Mouse (Mus musculus) midbrain, postnatal 0 days (tissue): Measurements from ENCODE around the gene Fbxl8. TPM values are rescaled to one million over a fixed set of nuclear protein-coding genes. Genes with fewer than 3 reads are reported as not detected.
"Not testable (repeated sequence)": the region's sequence is repeated elsewhere in the genome, so short reads cannot be mapped to it uniquely, and the experiment has no call there.

Source experiments
- ATAC-seq: fragments of 200-750 bp; cut with Nextera tagmentation; 2 replicates; pipeline ENCODE4 v1.8.0; 2017; ENCODE audit warnings: moderate number of reproducible peaks, mild to moderate bottlenecking, moderate TSS enrichment, moderate library complexity; ENCODE audit not compliant: low FRiP score
- DNase-seq: peaks from one replicate; pipeline ENCODE4 v3.0.0-alpha.2; 2015; ENCODE audit warnings: low spot score
- H3K27ac ChIP-seq: fragments of 300-500 bp; sonication (generic); 2 replicates; pipeline ENCODE4 v1.5.1; 2014; ENCODE audit warnings: low read depth, mild to moderate bottlenecking, low read length, mixed read lengths
- H3K27me3 ChIP-seq: fragments of 300-500 bp; sonication (generic); 2 replicates; pipeline ENCODE4 v1.6.1; 2014; ENCODE audit warnings: low read length, control low read depth, mixed read lengths; ENCODE audit not compliant: insufficient read depth
- H3K36me3 ChIP-seq: fragments of 300-500 bp; sonication (generic); 2 replicates; pipeline ENCODE4 v1.6.1; 2014; ENCODE audit warnings: low read length, control low read depth, mixed read lengths; ENCODE audit not compliant: insufficient read depth
- H3K4me1 ChIP-seq: fragments of 300-500 bp; sonication (generic); 2 replicates; pipeline ENCODE4 v1.6.1; 2014; ENCODE audit warnings: mild to moderate bottlenecking, control low read depth, antibody characterized with exemption, low read length, mixed read lengths; ENCODE audit not compliant: insufficient read depth
- H3K4me2 ChIP-seq: fragments of 300-500 bp; sonication (generic); 2 replicates; pipeline ENCODE4 v1.6.1; 2014; ENCODE audit warnings: low read depth, mild to moderate bottlenecking, low read length, mixed read lengths; ENCODE audit not compliant: poor library complexity, severe bottlenecking
- H3K4me3 ChIP-seq: fragments of 300-500 bp; sonication (generic); 2 replicates; pipeline ENCODE4 v1.5.1; 2014; ENCODE audit warnings: low read depth, mild to moderate bottlenecking, low read length, moderate library complexity
- H3K9ac ChIP-seq: fragments of 300-500 bp; sonication (generic); replicated peaks from 2 replicates; pipeline ENCODE4 v1.6.1; 2014; ENCODE audit warnings: mild to moderate bottlenecking, low read length, moderate library complexity, mixed read lengths; ENCODE audit not compliant: poor library complexity, severe bottlenecking
- H3K9me3 ChIP-seq: fragments of 300-500 bp; sonication (generic); 2 replicates; pipeline ENCODE4 v1.6.1; 2016; ENCODE audit warnings: low read length, control low read depth
- CTCF ChIP-seq: IDR thresholded peaks from 2 replicates; pipeline ENCODE4 v1.5.1; 2016; ENCODE audit warnings: antibody characterized with exemption, mild to moderate bottlenecking
- WGBS: fragments of 180-500 bp; shearing (Covaris S2); extraction: QIAGEN DNeasy Blood & Tissue Kit; methylation state at CpG from one replicate; pipeline ENCODE4 v1.1.7; 2014; 5-methylcytosine and 5-hydroxymethylcytosine counted together
- polyA plus RNA-seq: library from polyadenylated mRNA; unstranded; fragments of >200 nt; fragmentation: Nextera tagmentation; extraction: Ambion mirVana; gene quantifications from 2 replicates; pipeline ENCODE4 v1.2.1, GENCODE M21; 2015
- total RNA-seq: library from RNA; depleted of rRNA; stranded (reverse); fragments of >200 nt; gene quantifications from 2 replicates; pipeline ENCODE4 v1.2.3, GENCODE M21; 2014

Fbxl8 gene
- total and polyA plus RNA-seq, 2 experiments from 2014 or later = 0.77 to 0.83 TPM

DNA sequence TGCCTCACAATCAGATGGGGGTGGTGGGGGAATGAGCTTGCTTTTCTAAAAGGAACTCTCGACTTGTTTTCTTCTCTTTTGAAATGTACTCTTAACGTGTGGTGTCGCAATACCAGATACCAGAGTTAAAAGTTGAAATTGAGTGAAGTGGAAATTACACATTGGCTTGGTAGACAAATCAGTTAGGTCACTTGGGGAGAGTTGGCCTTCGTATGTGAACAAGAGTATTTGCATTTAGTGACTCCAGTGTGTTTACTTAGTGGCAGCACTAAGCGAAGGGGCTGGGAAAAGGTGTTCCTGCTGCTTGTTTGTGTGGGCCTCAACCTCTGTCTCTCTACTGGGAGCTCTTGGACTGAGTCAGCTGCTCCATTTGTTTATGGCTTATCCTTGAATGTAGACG lies 38.5 kb upstream of the Fbxl8 start:
- no peak for ATAC-seq
- H3K4me1 ChIP-seq = peaks cover 9% of the 10 kb centered on the region
- H3K4me2 ChIP-seq = peak overlapping the region; percentile 68
- no peaks in the 10 kb centered on the region for H3K27me3 ChIP-seq
- no peaks in the 10 kb centered on the region for H3K9me3 ChIP-seq
- H3K9ac ChIP-seq = peak overlapping the region; percentile 91
- H3K27ac ChIP-seq = no peak overlapping the region
- WGBS = 31% methylated on average over 6 of the region's 6 CpGs
- DNase-seq = no peak
- no peak for TF ChIP-seq CTCF
- H3K36me3 ChIP-seq = no peaks in the 10 kb centered on the region
- H3K4me3 ChIP-seq = peak overlapping the region; percentile 96

DNA sequence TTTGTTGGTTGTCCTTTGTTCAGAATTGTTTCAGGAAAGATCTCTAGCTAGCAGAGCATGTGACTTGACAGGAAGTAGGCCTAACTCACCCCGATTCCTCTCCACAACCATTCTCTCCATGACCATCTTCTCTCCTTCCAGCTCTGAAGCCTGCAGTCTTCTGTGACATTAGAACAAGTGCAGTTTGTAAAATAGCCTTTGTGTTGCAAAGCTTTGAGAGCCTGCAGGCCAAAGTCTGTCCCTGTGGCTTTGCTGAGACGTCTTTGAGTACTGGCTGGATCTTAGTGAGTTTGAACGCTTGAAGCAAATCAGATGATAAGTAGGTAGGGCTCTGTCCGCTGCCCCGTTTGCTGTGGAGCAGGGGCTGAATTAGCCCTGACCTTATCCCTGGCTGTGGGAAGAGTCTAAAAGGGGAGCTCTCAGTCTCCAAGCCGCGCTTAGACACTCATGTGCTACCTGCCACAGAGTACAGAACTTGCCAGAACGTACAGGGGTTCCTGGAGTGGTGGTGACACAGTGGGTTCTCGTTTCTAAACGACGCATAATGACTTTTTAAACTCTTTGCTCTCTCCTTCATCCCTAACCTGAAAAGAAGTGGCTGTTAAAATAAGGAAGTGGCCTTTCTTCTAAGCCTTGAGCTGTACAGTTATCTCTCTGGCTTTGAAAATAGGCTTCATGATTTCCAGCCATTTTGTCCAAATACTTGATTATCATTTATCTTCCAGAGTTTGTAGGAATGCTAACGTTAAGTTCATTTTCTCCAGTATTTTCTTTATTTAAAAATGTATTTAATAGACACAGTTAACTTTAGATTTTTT lies 32.7 kb upstream of the Fbxl8 start:
- TF ChIP-seq CTCF = no peak
- H3K27me3 ChIP-seq = no peaks in the 10 kb centered on the region
- ATAC-seq = no peak

DNA sequence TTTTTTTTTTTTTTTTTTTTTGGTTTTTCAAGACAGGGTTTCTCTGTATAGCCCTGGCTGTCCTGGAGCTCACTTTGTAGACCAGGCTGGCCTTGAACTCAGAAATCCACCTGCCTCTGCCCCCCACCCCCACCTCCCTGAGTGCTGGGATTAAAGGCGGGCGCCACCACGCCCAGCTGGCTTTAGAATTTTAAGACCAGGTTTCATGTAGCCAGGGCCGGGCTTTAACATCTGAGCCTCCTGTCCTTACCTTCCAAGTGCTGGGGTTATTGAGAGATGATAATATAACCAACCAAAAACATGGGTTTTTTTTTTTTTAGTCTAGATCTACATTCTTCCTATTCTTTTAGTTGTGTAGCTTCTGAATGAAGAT lies 32.1 kb upstream of the Fbxl8 start:
- not testable (repeated sequence) for H3K4me1 ChIP-seq, H3K9me3 ChIP-seq, ATAC-seq, H3K27me3 ChIP-seq, H3K4me2 ChIP-seq, H3K27ac ChIP-seq, H3K4me3 ChIP-seq, H3K9ac ChIP-seq, DNase-seq
- WGBS = 87% methylated on average over 4 of the region's 4 CpGs
- peaks cover 13% of the 10 kb centered on the region for H3K36me3 ChIP-seq

More for the DNA sequence above, 32.7 kb upstream of the Fbxl8 start:
- 84% methylated on average over 12 of the region's 12 CpGs for WGBS
- no peaks in the 10 kb centered on the region for H3K4me1 ChIP-seq
- H3K36me3 ChIP-seq = peaks cover 13% of the 10 kb centered on the region
- no peaks in the 10 kb centered on the region for H3K9me3 ChIP-seq
- no peak overlapping the region for H3K4me3 ChIP-seq
- no peak overlapping the region for H3K27ac ChIP-seq
- no peak overlapping the region for H3K4me2 ChIP-seq
- DNase-seq = no peak
- H3K9ac ChIP-seq = no peak overlapping the region

DNA sequence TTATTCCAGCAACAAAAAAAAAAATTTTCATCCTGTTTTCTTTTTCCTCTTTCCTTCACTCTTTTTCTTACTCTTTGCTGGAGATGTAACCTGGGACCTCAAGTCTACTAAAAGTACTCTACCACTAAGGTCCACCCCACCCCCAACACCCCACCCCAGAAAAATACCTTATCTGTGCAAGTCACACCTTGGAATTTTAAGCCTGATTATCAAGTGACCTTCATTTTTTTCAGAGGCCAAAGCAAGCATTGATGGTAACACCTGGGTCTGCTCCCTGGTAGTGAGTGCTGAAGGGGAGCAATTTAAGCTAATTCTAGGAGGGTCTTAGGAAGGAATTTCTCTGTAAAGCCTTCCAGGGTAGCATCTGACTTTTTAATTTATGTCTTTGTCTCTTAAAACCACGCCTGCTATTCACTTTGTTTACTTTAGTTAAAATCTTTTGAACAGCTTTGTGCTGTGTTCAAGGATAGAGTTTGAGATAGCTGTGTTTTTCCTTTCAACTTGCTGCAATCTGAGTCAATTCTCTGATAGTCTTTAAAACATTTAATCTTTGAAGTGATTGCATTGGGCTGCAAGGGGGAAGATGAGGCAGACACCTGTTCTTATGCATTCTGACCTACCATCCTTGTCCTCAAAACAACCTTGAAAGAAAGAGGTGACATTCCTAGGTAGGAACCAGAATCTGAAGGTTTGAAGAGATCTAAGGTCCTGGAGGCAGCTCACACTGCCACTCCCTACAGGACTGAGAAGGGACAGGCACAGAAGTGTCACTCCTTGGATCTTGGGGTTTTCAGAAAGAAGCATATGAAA lies 31.1 kb upstream of the Fbxl8 start:
- no peak overlapping the region for H3K27ac ChIP-seq
- no peak overlapping the region for H3K9ac ChIP-seq
- H3K27me3 ChIP-seq = no peaks in the 10 kb centered on the region
- no peaks in the 10 kb centered on the region for H3K9me3 ChIP-seq
- H3K4me1 ChIP-seq = no peaks in the 10 kb centered on the region
- no peak overlapping the region for H3K4me3 ChIP-seq
- DNase-seq (no peak), ATAC-seq (no peak)
- WGBS = 79% methylated on average over 1 of the region's 1 CpGs
- TF ChIP-seq CTCF = no peak
- H3K36me3 ChIP-seq = peaks cover 13% of the 10 kb centered on the region
- H3K4me2 ChIP-seq = no peak overlapping the region

DNA sequence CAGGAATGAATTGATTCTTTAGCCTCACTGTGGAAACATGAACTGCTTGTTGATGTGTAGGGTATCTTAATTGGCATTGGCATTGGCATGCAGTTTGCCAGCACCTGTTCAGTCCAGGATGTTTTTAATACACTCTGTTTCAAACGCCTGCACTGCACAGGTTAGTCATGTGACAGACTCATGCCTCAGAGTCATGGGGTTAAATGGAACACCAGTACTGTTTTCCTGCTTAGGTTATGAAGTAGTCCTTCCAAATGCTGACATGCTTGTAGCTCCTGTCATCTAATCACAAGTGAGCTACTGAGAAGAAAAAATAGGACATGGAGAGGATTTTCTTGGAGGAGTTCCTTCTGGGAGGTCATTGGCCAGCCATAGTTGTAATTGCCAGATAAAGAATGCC lies 29.2 kb upstream of the Fbxl8 start:
- DNase-seq (no peak), ATAC-seq (no peak)
- Histone ChIP-seq H3K4me2 (no peak overlapping the region), H3K27ac (no peak overlapping the region), H3K4me3 (no peak overlapping the region), H3K9me3 (no peaks in the 10 kb centered on the region), H3K4me1 (no peaks in the 10 kb centered on the region), H3K36me3 (peaks cover 26% of the 10 kb centered on the region), H3K9ac (no peak overlapping the region), H3K27me3 (no peaks in the 10 kb centered on the region)
- TF ChIP-seq CTCF = no peak
- WGBS = 92% methylated on average over 1 of the region's 1 CpGs
